Mouse (Mus musculus) kidney, postnatal 4 days (tissue): ENCODE data around the gene Akap13.
"Not testable (repeated sequence)": the region's sequence is repeated elsewhere in the genome, so short reads cannot be mapped to it uniquely, and the experiment has no call there.

Source experiments
- DNase-seq, 2 experiments: peaks; one replicate each; pipeline ENCODE4 v3.0.0; 2021; ENCODE audit warnings: mixed read lengths in 2 of 2

The Akap13 gene

DNA sequence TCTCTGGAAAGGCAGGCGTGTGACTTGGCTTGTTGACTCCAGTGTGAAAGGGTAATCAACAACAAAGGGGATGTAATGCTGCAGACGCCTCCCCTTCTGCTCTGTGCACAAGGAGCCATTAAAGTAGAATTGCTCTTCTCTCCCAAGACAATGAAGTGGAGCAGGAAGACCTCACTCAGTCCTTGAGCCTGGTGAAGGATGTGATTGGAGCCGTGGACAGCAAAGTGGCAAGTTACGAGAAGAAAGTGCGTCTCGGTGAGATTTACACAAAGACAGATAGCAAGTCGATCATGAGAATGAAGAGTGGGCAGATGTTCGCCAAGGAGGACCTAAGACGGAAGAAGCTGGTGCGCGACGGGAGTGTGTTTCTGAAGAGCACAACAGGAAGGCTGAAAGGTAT lies 274.9 kb downstream of the Akap13 start:
- no peak for DNase-seq

DNA sequence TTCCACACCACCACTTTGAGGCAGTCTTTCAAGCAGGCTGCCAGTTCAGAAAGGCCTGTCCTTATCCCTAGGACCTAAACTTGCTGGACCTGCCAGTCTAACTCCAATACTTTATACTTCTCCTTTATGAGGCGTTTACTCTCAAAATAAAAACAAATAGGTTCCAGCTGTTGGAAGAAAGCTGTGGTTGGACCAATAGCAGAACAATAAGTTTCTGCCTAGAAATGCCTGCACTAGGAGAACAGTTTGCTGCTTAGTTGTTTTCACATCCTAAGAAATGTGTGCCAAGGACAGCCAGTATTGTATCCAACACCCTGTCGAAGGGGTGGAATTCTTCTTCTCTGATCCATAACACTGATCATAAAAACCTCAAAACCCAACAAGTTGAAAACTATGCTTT lies 276.6 kb downstream of the Akap13 start:
- DNase-seq = no peak

DNA sequence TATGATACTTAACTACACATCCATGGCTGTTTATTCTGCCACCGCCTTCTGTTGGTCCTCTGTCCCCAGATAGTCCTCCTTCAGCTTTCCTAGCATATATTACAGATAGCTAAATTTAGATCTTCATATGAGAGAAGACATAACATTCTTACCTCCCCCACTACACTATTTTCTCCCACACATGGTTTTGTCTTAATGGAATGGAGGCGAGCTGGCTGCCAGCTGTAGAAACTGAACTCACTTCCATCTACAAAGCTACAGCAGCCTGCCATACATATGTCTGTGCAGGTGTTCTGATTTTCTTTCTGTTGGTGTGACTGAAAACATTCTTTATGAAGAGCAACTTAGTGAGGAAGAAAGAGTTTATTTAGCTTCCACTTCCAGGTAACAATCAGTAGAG lies 277.8 kb downstream of the Akap13 start:
- no peak for DNase-seq

DNA sequence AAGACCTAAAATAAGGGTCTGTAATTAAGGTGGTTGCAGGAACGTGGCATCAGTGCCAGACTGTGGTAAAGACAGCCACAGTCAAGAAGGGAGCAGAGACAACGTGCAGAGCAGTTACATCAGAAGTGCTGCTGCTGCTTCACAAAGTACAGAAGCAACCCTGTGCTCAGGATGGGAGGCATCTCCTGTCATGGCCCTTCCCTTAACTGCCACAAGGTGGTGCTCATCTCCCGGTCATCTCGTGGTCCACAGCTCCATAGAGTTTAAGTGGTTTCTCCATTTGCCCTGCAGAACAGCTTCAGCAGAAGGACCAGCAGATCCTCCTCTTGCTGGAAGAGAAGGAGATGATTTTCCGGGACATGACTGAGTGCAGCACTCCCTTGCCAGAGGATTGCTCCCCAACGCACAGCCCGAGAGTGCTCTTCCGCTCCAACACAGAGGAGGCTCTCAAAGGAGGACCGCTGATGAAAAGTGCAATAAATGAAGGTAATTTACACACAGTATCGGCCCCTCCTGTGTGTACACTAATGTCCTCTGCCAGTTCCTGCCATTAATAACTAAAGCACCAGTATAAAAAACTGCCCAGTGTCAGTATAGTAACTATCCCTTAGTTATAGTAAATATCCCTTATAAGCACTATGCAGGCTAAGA lies 283.9 kb downstream of the Akap13 start:
- peak; percentile 69 to 74 for DNase-seq

DNA sequence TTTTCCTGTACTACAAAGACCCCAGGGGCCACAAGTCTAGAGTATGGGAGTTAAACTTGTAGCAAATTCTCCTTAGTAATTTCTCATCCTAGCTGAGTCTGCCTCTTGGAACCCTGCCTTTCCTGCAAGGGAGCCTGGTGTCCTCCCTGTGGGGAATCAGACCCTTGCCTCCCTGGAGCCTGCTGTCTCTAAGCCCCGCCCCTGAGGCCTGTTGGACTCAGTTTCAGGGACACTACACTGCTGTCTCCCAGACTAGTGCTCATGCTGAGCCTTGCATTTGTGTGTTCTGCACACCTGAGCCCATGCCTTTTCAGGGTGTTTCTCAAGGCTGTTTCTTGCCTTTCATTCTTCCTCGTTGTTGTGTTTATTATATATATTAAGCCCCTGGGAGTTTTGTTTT lies 289.2 kb downstream of the Akap13 start:
- DNase-seq = no peak

DNA sequence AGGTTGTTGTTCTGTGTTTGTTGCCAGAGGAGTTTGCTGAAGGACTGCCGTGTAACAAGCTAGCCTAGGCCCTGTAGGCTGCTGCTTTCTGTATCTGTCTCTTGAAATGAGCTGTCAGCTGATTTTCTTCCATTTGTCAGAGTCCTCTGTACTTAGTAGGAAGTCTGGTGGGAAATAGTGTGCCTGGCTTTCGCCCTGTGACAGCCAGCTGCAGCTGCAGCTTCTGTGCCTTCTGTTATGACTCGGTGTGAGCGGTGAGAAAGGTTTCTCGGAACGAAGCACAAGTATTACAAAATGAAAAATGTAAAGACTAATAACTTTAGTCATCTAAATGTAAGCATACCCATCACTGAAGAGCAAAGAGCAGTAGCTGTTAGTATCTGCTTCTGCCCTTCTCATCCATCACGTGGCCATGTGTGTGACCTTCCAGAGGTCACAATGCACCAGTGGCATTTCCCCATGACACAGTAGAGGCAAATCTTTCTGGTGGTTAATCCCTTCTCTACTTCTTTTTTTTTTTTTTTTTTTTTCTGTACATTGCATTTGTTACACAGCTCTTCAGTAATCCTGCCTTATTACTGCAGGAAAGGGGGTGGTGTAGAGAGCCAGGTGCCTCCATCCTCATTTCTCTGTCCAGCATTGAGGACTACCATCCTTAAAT lies 289.8 kb downstream of the Akap13 start:
- DNase-seq = no peak

DNA sequence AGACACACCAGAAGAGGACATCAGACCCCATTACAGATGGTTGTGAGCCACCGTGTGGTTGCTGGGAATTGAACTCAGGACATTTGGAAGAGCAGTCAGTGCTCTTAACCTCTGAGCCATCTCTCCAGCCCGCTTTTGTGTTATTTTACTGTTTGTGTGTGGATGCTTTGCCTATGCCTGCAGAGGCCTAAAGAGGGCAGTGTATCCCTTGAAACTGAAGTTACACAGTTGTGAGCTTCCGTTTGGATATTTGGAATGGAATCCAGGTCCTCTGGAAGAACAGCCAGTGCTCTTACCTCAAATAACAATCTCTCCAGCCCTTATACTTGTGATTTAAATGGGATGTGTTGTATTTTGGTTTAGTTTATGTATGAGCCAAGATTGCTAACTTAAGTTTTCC lies 290.6 kb downstream of the Akap13 start:
- peak; percentile 24 to 35 for DNase-seq

DNA sequence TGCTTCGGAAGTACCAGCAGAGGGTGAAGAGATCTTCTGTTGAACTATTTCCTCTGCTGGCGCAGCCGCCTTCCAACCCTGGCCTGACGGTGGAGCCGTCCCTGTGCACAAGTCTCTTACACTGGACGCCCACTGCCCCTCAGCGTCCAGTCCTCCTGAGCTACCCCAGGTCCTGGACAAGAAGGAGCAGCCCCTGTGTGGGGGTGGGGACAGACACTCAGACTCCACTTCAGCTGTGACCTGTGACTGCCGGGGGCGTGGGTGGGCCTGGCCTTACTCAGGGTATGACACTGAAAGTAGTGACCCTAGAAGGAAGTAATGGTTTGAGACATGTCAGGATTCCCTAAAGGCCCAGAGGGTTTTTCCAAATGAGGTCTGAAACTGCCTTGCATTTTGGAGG lies 295.2 kb downstream of the Akap13 start:
- DNase-seq = no peak

DNA sequence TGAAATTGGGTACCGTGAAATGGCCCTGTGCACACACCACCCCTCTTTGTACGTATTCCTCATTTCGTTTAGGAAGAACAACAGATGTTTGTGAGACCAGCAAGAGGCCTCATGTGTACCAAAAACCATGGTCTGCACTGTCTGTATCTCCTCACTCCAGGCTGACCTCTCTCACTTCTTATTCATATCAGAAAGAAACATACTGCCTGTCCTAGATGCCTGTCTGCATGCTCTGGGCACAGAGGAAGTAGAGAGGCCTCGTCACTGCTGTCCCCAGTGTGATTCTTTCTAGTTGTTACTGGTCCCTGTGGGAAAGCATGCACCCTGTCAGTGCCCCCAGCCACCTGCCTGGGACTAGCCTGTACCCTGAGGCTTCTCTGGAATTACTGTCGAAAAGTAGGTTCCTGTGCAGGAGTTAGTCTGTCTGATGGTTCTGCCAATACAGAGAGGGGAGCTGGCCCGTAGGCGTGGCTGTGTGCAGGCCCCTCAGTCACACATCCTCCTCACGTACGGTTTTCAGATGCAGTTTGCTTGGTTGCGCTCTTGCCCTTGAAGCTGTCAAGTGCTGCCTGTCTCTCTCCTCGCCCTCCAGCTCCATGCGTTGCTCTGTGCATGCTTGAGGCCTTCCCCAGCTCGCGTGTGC lies 295.9 kb downstream of the Akap13 start:
- DNase-seq = no peak

DNA sequence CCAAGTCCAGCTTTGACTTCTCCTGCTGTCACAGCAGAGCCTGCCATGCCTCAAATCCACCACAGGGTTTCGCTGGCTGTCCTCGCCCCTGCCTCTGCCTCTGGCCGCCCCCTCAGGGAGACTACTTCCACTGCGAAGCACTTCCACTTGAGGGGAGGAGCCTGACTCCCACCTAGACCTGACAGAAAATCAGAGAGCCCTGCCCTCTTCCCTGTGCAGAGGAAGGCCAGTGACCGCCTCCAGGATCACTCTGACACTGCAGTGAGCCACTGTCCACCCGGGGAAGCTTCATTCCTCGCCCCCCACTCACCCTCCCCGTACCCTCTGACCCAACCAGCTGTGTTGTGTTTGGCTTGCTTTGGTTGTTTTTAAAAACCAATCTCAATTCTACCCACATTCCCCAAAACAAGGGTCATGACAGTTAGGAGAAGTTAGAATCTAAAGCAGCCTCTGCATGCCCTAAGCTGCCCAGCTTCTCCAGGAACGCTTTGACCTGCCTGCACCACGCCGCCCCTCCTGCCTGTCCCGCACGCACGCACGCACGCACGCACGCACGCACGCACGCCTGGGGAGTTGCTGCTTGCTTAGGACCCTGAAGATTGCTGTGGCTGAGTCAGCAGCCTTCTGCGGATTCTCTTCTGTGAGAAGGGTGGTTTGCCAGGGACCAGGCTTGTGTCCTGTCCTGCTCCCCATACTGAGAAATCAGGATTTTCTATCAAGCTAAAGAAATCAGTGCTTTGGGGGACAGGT lies 297.3 kb downstream of the Akap13 start:
- peak; percentile 62 to 76 for DNase-seq

DNA sequence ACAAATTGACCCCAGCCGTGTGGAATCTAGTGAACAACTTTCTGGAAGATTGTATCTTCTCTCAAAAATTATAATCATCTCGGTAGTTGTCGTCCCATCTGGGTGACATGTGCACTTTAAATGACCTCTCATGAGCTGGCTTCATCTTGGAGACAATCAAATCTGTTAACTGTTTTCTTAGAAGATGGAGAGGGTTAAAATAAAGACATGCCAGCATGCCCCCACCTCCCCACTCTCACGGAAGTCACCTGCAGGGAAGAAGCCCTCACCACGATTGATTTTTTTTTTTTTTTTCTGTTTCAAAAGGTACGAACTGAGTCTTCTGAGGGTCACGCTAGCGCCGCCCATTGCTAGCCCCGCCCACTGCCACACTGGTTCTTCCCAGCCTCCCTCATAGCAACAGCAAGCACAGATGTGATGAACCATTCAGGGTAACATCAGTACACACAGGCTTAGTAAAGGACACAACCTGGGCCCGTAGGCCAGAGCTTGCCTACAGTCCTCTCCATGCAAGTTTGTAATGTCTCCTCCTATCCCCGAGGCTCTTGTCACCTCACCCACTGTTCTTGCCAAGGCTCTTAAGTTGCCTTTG lies 298.0 kb downstream of the Akap13 start:
- no peak for DNase-seq

DNA sequence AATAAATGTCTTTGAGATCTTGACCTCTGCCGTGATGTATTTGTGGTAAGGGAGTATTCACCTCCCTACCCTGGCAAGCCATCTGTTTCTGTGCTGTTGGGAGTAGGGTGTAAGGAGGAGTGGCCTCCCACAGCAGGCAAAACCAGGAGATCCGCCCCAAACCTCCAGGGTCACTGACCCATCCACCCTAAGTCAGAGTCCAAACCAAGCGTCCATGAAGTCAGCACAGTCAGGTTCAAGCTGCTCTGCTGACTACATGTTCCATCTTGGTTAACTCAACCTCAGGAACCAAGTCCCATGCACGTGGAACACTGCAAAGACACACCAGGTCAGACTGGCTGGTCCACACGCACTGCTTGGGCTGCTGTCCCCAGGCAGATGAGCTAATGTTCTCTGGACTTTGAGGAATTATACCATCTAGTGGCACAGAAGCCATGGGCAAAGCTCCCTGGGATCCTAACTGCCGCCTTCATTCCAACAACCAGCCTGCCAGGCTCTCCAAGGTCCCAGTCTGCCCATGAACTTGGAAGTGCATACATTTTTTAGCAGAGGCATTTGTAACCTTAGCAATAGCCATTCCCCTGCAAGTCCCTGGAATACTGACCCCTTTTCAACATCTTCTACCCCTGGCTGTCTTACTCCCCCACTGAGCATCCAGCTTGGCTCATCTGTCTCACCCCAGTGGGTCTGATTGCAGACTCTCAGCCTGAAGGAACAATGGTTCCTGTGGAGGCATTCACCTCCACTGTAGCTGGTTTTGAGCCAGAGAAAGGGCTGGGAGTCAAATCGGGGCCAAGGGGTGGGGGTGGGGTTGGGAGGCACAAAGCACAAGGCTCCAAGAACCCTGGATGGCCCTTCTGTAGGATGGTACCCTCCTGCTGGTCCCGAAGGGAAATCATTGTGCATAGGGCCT lies 299.5 kb downstream of the Akap13 start:
- no peak for DNase-seq

DNA sequence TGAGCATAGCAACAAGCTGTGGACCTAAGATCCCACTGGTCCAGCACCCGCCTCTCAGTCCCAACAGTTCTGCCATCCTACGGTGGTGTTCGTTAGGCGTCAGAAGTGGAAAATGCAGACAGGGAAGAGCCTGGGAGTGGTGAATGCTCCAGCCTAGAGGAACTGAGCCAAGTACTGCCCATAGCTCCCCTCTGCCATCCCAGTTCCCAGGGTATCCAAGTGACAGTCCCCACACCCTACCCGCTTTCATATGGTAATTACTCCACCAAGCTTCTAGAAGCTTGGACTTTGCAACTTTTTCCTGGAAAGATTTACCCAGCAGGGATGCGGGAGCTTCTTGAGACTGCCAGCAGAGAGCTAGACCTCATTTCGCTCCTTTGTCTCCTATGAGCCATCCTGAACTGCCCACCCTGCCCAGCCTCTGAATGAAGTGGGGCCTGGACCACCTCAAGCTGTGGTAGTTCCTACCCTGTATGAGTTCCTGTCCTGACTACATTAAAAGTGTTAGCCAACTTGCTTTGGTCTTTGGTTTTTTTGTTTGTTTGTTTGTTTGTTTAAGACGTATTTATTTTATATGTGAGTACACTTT lies 300.6 kb downstream of the Akap13 start:
- no peak for DNase-seq

DNA sequence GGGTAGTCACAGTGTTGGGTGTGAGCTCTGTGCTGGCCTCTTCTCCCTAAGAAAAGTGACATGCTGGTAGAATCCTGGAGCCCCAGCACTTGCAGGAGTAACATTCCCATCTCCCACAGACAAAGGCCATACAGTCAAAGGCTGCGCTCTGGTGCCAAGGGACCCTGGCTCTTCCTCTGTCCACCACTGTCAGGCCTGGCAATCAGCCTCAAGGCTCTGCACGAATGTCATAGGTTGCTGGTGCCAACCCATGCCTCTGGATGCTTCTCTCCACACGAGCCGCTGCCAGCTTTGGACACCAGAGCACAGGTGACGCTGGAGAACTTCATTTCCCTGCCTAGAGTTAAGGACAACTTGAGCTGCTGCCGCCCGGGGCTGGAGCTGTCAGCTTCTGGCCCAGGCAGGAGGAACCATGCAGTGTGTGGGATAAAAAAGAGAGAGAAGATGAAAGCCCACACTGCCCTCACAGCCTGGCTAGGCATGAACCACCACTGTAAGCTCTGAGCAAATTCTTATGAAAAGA lies 304.7 kb downstream of the Akap13 start:
- DNase-seq = no peak

DNA sequence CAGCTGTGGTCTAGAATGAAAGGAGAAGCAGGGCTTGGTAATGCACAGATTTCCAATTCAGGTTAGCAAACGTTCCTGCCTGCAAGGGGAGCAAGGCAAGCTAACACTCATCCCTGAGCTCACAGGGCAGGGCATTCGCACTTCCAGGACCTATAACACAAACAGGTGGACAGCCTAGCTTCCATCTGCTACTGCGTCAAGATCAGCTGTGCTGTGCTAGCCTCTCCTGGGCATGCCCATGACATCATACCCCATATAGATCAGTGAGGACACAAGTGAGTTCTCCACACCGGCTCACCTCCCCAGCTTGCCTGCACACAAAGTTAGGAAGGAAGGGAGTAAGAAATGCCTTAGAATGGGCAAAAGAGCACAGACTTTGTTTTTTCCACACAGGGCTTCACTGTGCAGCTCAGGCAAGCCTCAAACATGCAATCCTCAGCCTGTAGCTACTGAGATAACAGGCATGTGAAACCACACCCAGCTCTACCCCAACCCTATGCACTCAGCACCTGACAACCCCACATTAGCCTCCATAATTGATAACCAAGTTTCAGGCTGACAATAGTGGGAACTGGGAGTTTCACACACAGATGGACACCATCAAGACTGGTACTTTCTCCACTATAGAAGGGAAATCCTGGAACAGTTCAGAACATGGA lies 305.5 kb downstream of the Akap13 start:
- not testable (repeated sequence) for DNase-seq

DNA sequence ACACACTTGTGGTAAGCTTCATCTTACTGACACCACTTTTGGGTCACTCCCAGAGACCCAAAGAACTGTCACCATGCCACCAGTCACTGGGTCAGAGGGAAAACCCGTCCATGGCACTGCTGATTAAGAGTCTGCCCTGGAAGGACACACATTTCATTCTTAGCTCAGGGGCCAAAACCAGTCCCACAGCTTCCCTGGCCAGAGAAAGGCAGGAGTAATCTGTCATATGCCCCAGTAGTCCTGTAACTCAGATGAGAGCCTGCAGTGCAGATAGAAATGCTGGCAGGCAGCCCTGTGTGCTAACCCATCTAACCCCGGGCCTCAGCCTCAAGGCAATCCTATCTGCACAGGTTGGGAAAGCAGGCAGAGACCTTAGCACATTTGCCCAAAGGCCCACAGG lies 306.9 kb downstream of the Akap13 start:
- not testable (repeated sequence) for DNase-seq

DNA sequence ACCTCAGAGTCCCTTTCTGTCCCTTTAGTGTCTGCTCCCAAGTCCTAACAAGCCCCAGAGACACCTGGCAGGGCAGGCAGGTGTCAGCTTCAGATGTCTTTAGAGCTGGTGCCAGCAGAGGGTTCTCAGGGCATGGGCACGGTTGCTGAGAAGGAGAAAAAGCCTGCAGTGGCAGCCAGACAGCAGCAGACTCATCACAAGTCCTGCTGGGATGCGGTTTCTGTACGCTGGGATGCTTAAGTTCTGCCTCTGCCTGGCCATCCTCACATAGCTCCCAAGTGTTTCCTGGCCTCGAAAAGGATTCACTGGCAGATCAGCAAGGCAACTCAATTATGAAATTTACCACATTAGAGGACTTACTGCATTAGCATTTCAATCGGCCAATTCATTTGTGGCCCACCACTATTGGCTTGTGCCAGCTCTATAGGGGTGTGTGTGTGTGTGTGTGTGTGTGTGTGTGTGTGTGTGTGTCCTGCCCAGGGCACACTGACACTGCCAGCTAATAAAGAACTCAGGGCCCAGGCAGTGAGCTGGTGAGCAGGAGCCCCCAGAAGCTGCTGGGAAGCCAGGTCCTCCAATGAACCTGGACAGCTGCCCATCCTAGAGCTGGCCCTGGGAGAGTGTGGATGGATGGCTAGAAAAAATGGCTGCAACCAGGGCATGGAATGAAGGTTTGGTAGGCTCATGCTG lies 311.9 kb downstream of the Akap13 start:
- DNase-seq = not testable (repeated sequence)

DNA sequence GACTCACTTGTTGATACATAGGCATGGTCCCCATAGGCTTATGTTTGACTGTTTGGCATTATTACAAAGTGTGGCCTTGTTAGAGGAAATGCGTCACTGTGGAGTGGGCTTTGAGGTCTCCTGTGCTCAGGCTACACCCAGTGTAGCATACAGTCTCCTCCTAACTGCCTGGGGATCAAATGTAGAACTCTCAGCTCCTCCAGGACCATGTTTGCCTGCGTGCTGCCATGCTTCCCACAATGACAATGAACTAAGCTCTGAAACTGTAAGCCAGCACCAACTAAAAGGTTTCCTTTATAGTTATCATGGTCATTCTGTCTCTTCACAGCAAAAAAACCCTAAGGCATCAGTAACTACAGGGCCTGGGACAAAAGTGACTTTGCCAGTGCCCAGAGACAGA lies 312.8 kb downstream of the Akap13 start:
- DNase-seq = no peak

DNA sequence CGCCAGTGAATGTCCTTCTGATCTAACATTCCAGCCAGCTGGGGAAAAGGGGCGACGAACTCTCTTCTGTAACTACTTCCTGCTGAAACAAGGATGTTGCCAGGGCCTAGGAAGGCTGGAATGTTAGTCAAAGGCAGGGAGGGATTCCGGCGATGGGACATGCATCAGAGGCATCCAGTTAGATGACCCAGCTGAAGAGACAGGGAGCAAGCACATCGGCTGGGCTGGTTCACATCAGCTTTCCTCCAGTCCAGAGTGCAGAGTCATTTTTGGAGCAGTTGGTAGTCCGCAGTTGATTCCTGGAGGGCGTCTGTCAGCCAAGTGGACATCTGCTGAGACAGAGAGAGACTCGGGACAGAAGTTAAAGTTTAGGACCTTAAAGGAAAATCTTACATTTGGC lies 314.6 kb downstream of the Akap13 start:
- DNase-seq = no peak
